Mouse (Mus musculus): ENCODE measurements around the gene Rprd2.
"Not testable (repeated sequence)": the region's sequence is repeated elsewhere in the genome, so short reads cannot be mapped to it uniquely, and the experiment has no call there.

The Rprd2 gene

DNA sequence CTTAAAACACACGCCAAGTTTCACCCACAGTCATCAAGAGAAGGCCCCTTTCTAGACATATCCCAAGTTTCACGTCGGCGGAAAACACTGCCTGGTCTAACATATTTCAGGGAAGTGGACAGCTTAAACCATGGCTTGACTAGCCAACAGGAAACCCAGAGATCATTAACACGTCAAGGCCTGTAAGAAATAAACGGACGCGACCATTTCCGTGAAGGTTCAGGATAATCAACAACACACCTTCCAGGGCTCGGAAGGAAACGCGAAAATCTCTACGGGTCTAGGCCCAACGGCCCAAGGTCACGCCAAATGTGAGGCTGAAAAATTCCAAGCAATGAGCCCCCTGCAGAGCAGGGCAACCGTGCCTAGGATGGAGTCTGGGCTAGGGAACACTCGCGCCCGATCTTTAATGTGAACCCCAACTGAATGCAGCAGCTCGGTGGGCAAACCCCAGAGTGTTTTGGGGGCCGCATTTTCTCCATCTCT lies 594 bp downstream of the Rprd2 start:
- peak; percentile 65 for DNase-seq (ENCODE audit: low read depth, low spot score)

DNA sequence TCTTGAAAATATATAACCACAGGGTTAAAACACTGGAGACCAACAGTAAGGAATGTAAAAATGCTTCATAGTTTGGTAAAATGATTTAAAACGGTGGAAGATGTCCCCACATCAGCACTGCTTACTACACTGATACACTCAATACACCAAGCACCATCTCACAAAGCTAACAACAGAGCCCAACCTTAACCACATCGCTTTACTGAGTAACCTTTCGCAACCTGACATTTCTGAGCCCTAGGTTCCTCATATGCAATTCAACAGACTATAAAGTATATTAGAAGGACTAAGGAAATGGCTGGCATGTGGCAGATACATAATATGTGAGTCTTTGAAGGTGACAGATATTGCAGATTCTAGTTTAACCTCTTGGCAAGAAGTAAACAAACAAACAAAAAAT lies 2.0 kb downstream of the Rprd2 start:
- no peak for DNase-seq (ENCODE audit: low read depth, low spot score)

DNA sequence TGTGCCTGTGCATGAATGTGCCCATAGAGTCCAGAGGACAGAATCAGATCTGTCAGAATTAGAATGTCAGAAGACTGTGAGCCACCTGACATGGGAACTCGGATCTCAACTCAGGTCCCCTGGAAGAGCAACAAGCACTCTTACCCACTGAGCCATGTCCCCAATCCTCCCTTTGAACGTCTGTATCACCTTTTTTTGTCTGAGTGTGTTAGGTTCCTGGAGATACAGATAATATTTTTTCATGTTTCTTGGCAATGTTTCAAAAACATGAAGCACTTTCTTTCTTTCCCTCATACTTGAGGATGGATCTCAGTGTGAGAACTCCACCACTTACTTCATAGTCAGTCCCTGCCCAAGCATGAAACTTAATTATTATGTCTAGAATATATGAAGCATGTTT lies 10.3 kb downstream of the Rprd2 start:
- DNase-seq (ENCODE audit: low read depth, low spot score), result no peak

DNA sequence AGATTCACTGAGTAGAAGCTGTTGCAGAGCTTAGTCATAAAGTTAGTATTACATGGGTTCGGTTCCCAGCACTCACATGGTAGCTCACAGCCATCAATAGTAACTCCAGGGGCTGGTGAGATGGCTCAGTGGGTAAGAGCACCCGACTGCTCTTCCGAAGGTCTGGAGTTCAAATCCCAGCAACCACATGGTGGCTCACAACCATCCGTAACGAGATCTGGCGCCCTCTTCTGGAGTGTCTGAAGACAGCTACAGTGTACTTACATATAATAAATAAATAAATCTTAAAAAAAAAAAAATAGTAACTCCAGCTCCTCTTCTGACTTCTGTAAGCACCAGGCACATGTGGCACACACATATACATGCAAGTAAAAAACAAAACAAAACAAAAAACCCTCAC lies 11.0 kb downstream of the Rprd2 start:
- not testable (repeated sequence) for DNase-seq (ENCODE audit: low read depth, low spot score)

DNA sequence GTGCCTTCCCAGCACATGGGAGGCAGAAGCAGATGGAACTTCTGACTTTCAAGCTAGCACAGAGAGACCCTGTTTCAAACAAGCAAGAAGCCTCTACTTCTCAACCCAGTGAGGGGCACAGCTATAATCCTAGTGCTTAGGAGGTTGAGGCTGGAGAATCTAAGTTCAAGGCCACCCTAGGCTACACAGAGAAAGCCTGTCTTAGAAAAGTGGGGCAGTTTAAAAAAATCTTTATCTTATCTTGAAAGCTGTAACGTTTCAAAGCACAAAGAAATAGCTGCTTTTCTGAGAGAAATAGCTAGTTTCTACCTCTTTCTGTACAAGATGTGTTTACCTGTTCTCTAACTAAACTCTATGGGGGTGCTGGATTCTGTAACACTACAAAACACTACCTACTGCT lies 12.0 kb downstream of the Rprd2 start:
- no peak for DNase-seq (ENCODE audit: low read depth, low spot score)

DNA sequence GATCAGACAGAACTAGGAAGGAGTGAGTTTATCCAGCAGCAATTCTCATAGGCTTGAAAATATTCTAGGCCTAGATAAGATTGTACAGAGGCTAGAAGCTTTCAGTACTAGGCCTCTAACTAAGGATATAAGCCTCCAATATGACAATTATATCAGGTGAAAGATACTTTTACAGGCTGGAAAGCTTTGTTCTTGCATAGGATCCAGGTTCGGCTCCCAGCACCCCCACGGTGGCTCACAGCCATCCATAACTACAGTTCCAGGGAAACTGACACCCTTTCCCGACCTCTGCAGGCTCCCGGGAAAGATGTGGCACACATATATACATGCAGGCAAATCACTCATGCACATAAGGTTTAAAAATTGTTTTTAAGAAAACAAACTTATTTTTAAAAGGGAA lies 14.8 kb downstream of the Rprd2 start:
- no peak for DNase-seq (ENCODE audit: low read depth, low spot score)

DNA sequence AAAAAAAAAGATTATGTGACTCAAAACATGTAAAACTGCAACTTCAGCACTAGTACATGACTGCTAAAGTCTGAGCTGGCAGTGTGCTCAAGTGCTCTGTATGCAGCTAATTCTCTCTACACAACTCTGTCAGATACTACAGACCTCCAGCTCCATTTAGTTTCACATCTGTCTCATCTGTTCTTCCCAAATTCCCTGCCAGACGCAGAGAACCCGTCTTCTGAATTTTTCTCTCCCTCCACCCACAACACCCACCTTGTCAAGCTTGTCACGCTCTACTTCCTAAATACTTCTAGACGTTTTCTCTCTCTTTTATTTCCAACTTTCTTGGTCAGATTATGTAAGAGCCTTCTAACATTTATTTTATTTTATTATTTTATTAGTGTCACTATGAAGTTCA lies 19.9 kb downstream of the Rprd2 start:
- no peak for DNase-seq (ENCODE audit: low read depth, low spot score)

DNA sequence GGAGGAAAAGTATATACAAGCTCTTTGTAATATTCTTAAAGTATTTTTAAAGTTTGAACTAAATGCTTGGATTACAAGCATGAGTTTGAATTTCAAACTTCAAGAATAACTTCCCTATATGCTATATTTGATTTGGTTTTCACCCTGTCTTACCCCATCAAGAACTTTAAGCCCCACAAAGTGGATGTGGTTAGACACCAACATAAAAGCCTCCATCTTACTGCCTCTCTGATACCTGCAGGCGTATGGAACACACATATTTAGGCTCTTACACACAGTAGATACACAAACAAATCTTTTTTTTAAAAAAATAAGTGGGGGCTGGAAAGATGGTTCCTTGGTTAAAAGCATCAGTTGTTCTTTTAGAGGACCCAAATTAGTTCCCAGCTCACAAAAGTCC lies 24.4 kb downstream of the Rprd2 start:
- no peak for DNase-seq (ENCODE audit: low read depth, low spot score)

DNA sequence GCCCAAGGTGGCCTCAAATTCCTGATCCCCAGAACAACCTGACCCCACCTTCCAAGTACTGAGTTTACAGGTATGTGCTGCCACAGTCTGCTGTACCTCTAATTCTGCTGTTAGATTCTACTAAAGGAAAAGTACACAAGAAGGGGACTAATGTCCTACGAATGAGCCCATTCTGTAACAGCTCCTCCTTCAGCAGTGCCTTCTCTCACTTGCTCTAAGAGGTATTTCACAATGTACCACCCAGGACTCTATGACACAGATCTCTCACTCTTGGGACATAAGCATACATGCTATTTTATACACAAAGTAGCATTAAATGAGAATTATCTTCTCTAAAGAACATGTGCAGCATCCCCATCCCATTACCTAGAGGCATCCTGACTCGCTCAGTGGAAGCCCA lies 25.0 kb downstream of the Rprd2 start:
- no peak for DNase-seq (ENCODE audit: low read depth, low spot score)

DNA sequence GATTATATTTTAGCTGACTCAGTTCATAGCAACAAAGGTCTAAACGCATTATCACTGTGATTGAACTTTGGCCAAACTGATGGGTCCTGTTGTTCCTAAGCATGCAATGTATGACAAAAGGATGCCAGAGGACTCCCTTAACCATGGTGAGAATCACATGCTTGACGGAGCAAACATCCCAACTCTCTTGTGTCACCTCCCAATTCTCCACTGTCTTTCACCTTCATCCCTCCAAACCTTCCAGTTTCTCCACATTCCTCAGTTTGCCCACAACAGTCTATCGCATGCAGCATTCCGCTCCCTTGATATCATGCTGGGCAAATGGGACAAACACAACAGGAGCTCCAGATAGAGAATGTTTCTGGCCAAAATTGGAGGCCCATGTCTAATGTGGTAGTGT lies 33.2 kb downstream of the Rprd2 start:
- DNase-seq (ENCODE audit: low read depth, low spot score), result no peak

DNA sequence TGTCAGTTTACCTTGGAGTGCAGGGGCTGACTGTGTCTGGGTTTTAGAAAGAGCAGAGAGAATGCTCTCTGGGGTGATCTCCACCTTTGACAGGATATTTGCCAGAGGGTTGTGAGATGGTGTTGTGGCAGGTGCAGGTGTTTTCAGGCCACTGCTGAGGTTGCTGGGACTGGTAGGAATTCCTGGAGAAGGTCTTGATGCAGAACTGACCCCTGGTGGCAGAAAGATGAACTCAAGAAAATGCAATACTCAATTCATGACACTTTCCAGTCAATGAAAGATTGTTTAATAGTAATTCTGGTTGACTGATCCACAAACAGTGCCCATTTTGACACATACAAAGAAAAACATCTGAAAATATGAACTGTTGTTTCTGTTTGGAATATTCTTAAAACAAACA lies 46.7 kb downstream of the Rprd2 start:
- DNase-seq (ENCODE audit: low read depth, low spot score), result peak; percentile 34

DNA sequence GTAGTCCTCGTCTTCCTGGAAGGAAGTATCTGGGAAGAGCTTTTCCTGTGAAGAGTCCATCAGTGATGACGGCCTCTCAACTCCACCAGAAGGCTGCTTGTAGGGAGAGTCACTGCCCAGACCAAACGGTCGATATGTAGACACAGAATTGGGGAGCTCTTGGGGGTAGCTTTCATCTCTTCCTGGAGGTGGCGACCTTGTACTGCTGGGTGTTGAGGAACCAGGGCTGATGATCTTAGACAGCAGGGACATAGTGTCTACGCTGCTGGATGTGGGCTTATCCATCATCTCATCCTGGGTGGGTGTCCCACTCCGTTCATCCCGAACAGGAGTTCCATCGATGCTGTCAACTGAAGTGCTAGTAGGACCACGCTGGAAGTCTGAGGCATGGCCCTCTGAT lies 53.1 kb downstream of the Rprd2 start:
- DNase-seq (ENCODE audit: low read depth, low spot score), result no peak

DNA sequence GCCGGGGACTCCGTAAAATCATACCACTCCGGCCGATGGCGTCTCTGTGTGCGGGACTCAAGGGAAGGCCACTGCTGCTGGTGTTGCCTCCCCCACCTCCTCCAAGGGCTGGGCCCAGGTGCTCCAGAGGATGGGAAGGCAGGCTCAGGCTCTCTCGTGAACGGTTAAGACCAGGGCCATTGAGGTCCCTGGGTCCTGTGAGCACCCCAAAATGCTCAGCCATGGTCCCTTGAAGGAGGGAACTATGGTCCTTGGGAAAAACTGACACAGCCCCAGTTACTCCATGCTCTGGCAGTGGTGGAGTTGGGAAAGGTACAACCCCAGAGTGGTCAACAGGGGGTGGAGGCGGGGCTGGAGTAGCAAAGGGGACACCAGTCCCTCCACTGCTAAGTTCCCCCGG lies 54.9 kb downstream of the Rprd2 start:
- no peak for DNase-seq (ENCODE audit: low read depth, low spot score)

DNA sequence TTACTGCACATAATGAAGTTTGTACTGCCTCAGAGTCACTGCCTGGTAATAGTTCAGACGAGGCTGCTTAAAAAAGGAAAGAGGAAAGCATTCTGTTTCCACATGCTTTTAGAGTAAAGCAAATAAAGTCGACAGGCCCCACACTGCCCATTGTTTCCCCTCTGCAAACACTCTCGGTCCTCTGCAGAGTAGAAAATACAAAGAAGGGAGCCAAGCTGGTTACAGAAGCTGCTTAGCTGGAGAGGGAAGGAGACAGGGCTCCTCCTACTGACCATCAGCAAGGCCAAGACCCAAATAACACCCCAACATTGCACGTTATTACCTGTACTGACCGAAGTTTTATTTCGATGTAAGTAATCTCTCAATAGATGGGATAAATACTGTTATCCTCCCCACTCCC lies 55.7 kb downstream of the Rprd2 start:
- no peak for DNase-seq (ENCODE audit: low read depth, low spot score)

DNA sequence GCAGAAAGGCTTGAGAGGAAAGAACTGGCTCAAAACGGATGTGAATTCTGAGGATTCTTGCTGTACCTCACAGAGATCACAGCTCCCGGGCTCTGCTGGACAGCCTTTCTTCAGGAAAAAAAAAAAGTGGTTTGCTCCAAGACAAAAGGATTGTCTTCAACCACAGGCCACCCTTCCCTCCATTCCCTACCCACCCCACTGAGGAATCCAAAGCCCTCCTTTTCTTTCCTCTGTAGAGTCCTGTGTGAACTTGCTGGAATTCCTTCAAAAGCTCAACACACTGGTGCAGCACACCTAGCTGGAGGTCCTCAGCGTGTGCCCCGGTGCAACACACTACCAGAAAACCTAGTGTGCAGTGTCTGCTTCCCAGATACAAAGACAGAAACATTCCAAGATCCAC lies 56.9 kb downstream of the Rprd2 start:
- no peak for DNase-seq (ENCODE audit: low read depth, low spot score)

DNA sequence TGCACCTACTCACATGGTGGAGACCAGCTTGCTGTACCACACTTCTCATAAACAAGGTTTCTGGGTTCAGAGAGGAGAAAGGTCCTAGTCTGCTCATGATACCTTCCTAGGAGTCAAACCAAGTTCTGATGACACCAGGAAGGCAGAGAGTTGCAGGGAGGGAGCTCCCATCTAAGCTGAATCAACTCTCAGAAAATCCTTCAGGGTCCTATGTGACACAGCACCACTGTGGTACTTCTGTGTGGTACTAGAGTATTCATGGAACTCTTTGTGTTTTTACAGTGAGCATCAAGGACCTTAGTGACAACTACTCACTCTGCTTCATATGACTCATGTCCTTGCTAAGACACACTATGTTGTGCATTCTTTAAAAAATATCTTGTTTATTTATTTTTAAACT lies 58.0 kb downstream of the Rprd2 start:
- DNase-seq (ENCODE audit: low read depth, low spot score), result no peak

DNA sequence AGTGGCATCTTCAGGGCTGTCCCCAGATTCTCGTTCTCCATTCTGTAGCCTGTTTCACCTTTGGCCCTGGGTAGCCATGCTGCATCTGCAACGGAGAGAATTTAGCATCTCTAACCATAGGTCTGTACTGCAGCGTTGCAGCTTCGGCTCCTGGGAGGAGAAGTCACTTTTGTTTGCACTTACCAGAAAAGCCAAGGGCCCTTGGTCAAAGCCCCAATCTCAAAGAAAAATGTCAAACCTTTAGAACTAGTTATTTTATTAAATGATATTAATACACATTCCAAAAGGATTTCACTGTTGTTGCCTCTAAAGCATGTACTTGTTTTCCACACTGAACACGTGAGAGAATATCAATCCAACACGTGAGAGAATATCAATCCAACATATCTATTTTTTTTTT lies 58.6 kb downstream of the Rprd2 start, which contains the start of gene Tars2:
Tars2 (minus strand) TSS at position 101 of the 400 bp plus-strand sequence.
- no peak for DNase-seq (ENCODE audit: low read depth, low spot score)

DNA sequence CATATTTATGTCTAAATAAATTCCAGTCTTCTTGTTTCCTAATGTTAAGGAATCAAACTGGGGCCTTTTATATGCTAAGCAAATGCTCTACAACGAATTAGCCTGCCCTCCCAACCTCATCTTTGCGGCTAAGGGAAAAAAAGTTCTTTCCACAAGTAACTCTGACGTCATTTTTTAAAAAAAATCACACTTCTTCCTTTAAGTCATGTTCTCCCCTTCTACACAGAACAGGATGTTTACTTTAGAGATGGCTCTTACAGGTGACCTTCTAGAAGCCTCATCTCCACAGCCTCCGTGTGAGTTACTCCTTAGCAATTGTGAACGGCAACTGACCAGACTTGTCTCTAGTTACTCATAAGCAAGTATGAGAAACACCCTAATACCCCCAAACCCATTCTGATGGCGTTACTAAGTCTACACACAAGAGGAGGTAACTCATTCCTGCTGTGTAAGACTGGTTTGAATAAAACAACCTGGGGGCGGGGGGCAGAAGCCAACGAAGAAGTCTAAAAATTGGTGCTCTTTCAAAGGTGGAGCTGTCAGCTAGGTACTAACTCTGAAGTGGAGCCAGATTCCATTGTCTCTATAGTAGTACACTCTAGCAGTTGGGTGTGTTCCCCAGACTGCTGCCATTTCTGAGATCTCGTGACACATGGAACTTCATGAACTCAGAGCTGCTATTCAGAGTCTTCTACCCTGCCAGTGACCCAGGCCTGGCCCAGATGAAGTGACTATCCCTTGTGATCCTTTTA lies 60.0 kb downstream of the Rprd2 start:
- no peak for DNase-seq (ENCODE audit: low read depth, low spot score)

DNA sequence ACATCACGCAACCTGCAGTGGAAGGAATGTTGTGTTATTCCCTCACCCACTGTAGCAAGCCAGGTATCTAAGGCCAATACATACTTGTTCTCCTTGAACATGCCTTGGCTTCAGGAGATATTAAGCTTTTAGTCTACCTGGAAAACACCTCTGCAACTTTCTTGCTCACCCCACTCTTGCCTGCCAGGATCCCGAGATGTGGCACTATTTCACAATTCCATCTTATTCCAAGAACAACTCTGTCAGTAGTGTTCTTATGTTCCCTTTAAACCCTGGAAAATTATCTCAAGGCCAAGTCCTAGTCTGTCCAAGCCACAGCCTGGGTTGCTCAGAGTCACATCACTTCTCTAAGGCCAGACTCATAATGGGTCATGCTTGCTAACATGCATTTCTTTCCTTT lies 61.9 kb downstream of the Rprd2 start:
- DNase-seq (ENCODE audit: low read depth, low spot score), result no peak

DNA sequence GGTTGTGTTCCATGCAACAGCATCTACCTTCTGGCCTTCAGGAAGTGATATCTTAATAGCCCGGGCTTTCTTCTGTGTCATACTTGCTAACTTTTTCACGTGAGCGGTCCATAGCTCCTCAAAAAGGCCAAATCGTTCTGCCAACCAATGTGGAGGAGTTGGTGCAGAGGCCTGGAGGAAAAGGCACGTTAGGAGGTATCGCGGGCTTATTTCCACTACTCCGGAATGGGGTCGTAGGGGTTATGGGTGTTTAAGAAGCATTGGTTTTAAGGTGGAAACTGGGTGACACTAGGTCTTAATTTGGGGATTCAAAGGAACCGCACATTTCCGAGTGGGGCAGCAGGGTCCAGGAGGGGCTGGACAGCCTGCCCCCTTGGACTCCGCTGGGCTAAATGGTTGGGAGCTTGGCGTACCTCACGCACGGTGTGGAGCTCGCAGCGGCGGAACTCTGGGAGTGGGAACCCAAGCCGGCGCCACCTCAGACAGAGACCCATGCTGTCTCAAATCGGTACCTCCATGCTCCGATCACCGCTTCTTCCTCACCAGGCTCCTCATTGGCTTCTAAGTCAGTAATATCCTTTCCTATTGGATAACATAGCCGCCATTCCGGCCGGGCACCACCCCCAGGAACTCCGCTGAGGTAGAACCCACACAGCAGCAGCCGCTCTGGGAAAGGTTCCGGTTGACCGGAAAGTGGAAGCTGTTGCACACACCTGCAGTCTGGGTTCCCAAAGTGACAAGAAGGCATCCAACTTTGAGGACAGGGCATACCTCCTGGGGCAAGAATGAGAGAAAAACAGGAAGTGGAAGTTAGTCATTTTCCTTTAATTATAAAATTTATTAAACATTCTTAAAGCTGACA lies 64.1 kb downstream of the Rprd2 start:
- DNase-seq (ENCODE audit: low read depth, low spot score), result peak; percentile 92

DNA sequence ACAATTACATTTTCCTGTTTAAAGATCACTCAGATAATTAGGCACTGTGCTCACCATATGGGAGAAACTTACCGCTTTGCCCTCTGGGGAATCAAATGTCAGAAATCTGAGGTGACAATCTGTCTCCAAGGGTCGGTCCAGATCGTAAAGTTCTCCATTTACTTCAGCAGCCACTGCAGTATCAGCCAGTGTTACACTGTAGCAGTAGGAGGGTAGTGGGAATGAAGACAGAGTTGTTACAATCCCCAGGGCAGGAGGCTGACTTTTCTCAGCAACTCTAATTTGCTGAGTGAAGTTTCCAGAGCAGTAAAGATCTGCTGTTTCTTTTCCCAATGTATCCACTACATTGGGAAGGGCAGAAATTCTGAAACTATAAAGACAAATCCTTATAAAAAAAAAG lies 65.7 kb downstream of the Rprd2 start:
- no peak for DNase-seq (ENCODE audit: low read depth, low spot score)

DNA sequence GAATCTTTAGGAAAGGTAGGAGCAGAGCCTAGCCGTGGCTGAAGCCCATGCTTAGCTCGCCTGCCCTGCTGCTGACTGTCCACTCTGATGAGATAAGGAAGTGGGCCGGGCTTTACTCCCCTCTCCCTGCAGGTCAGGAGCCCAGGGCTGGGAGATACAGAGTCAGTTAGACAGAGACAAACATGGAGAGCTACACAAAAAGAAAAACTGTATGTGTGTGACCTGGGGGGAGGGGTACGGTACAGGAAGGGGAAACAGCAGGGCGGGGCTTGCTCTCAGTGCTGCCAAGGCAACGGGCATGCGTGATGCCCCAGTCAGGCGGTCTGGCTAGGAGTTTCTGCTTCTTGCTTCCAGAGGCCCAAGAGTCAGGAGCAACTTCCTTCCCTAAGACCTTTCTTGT lies 78.3 kb downstream of the Rprd2 start:
- DNase-seq (ENCODE audit: low read depth, low spot score), result no peak

Data from mesoderm, embryonic 11.5 days (tissue).